Mouse (Mus musculus): ENCODE measurements around the gene Rdh8. TPM values are rescaled to one million over a fixed set of nuclear protein-coding genes. Genes with fewer than 3 reads are reported as not detected.
"Not testable (repeated sequence)": the region's sequence is repeated elsewhere in the genome, so short reads cannot be mapped to it uniquely, and the experiment has no call there.

The Rdh8 gene
- total RNA-seq, 2 experiments from 2014 or later = not detected

DNA sequence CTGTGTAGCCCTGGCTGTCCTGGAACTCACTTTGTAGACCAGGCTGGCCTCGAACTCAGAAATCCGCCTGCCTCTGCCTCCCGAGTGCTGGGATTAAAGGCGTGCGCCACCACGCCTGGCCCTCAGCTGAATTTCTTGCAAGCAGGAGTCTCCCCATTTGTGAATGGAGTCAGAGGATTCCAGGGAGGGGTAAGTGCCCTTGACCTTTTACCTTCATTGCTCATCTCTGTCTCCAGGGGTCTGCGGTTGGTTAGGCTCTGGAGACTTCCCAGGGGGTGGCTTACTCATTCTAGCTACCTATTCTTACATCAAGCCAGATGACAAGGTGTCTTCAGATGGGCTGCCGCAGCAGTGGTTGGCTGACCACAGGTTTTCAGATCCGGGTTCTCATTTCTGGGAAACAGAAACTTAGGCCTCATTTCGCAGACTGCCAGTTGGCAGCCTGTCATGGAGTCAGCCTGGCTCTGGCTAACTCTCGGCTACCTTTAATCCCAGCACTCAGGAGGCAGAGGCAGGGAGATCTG lies 17.2 kb downstream of the Rdh8 start:
- DNase-seq (ENCODE audit: low spot score in 2 of 2) = not testable (repeated sequence)

DNA sequence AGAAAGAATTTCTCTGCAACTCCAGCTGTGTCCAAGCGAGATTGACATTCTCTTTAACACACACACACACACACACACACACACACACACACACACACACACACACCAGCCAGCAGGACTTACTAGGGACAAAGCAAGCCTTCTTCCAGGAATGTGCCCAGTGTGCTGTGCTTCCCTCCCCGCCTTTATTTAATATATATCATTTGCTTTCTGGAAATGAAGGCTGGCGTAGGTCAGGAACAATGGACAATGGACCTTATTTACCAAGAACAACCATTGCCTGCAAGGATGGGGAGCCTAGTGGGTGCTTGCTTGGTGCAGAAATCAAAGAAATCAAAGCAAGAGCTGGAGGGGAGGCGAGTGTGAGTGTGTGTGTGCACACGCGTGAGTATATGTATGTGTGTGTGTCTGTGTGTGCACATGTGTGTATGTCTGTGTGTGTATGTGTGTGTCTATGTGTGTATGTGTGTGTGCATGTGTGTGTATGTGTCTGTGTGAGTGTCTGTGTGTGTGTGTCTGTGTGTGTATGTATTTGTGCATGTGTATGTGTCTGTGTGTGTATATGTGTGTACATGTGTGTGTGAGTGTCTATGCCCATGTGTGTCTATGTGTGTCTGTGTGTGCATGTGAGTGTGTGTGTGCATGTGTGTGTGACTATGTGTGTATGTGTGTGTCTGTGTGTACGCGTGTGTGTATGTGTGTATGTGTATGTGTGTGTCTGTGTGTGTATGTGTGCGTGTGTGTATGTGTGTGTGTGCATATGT lies 19.1 kb downstream of the Rdh8 start:
- no peak for DNase-seq (ENCODE audit: low spot score in 2 of 2)

DNA sequence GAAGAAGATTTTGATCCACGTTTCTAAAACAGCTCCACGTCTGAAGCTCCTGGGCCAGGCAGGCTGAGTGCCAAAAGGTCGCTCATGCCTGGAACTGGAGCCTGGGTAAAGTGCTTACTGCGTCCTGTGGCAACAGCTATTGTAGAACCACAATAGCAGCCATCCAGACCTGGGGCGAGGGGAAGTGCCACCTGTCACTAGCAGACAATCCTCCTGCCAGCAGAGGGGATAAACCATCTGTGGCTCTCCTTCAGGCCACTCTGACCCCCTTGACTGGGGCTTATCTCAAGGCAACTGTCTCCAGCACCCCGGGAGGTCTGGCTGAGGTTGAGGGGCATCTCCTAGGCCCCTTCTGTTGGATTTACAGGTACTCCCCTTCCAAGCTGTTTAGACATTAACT lies 20.6 kb downstream of the Rdh8 start:
- no peak for DNase-seq (ENCODE audit: low spot score in 2 of 2)

DNA sequence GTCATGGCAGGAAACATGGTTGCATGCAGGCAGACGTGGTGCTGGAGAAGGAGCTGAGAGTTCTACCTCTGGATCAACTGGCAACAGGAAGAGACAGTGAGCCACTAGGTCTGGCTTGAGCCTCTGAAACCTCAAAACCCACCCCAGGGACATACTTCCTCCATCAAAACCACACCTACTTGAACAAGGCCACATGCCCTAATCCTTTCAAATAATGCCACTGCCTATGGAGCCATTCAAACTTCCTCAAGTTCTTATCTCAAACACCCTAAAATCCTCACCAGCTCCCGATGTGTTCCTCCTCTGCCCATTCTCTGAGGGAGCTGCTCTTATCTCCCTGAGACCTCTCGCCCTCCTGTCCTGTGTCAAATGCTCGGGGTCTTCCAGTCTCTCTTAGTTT lies 23.9 kb downstream of the Rdh8 start:
- DNase-seq (ENCODE audit: low spot score in 2 of 2) = no peak

DNA sequence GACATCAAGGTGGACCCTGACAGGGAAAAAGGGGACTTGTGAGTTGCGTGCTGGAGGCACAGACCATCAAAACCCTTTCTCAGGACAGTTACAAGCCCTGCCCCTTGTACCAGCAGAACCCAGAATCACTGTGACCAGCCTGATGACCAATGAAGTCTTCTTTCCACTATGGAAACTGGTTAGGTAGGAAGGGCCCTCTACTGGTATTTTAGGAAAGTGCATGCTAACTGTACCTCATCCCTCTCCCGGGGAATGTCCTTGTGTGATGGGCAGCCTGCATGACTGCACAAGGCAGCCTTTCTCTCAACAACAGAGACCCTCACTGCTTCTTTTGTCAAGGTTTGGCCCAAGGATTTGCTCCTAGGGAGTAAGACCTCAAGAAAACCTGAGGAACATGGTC lies 24.4 kb downstream of the Rdh8 start:
- peak; percentile 23 to 36 for DNase-seq (ENCODE audit: low spot score in 2 of 2)

DNA sequence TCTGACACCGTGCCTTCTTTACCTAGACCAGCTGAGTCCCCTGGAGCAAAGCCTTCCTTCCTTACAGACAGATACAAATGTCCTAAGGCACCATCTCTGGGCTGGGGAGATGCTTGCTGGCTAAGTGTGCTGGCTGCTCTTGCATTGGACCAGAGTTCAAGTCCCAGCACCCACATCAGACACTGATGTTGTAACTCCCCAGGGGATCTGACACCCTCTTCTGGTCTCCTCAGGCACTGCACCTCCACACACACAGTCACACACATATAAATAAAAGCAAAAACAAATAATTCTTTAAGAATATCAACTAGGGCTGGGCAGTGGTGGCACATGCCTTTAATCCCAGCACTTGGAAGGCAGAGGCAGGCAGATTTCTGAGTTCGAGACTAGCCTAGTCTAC lies 31.9 kb downstream of the Rdh8 start:
- DNase-seq (ENCODE audit: low spot score in 2 of 2) = no peak

DNA sequence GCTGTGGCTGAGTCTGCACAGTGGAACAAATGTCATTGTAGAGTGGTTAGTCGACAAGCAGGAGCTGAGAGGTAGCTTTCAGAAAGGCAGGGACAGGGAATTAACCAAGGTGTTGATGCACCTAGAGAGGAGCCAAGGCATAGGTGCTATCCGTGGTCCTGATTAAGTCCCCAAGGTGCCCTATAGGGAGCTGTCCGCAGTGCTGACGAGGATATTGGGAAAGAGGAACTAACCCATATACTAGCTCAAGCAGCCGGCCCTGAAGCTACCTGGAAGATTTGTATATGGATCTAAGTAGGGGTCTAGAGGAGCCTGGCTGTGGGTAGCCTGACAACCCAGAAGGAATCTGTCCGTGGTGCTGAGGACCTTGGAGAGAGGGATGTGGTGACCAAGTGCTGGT lies 38.8 kb downstream of the Rdh8 start:
- DNase-seq (ENCODE audit: low spot score in 2 of 2) = no peak

DNA sequence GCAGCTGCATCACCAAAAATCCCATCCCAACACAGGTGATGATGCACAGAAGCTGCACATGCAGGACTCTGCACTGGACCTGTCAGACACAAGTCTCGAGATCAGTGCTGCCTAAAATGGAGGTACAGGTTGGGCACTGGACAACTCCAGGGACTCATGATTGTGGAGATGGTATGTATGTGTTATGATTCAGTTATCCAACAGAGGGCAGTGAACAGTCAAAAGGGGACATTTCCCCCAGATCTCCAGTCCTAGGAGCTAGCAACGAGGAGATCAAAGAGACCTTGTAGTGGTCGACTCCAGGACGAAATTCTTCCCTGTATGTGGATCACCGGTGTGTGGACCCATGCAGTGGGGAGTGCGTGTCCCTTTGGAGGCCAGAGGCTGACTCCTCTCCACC lies 41.6 kb downstream of the Rdh8 start:
- DNase-seq (ENCODE audit: low spot score in 2 of 2) = no peak

DNA sequence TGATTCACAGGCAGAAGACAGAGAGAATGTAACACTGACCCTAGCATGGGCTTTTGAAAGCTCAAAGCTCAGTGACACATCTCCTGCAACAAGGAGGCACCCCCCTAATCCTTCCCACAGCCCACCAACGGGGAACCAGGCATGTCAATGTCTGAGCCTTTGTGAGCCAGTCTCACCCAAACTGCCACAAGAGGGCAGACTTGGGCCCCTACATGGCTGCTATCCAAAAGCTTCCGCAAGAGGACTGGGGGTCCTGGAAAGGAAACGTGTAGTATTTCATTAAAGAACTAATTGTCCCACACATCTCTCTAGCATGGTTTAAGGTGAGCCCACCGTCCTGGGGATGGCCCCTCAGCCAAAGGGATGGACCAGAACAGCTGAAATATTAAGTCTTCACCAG lies 43.5 kb downstream of the Rdh8 start:
- DNase-seq (ENCODE audit: low spot score in 2 of 2) = no peak

DNA sequence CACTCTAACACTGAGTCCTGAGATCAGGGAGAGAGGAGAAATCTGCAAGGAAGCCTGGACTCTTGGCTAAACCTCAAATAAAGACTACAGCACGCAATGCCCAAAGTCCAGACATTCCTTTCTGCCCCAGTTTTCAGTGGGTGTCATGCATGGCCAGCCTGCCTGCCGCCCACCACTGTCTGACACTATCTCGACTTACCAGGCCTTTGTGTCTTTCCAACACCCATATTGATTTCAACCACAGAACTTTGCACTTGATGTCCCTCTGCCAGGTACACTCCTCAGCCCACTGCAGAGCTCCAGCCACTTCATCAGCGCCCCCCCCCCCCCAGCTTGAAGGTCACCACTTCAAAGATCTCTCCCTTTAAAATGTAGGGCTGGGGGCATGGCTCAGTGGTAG lies 43.9 kb downstream of the Rdh8 start:
- no peak for DNase-seq (ENCODE audit: low spot score in 2 of 2)

DNA sequence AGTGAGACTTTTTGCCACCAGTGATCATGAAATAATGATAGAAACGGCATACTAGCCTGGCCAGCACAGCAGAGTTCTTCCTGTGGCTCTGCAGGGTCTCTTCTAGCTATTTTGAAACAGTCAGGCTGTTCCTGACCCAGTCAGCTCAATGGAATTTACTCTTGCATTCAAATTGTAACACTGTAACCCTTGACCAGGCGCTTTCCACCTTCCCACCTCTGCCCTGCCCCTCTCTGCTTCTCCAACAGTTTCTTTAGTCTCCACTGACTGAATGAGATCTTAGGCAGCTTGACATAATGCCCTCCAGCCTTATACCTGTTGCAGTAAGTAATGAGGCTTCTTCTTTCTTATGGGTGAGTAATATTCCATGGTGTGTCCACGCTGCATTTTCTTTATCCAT lies 48.6 kb downstream of the Rdh8 start:
- no peak for DNase-seq (ENCODE audit: low spot score in 2 of 2)

DNA sequence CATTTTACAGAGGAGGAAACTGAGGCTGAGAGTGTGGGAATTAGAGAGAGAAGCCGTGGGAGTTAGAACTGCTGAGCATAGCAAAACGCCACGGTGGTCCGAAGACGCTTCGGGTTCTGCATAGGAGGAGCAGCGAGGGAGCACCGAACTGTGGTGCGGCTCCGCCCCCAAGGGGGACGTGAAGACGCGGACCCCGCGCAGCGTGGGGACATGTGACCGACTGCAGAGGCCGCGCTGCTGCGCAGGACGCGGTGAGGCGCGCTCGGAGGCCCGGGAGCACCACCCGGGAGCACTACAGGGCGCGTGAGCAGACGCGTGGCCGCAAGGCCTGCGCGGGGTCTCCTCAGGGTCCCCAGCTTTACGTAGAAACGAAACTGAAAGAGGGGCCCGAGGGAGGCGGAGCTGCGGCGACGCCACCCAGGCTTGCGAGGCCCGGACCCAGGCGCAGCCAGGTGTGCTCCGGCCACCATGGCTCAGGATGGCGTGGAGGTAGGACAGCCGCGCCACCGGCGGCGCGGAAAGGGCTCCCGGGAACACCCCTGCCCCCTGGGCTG lies 50.2 kb downstream of the Rdh8 start, which contains the start of gene A230050P20Rik:
A230050P20Rik (plus strand) TSS at position 195 of the 554 bp plus-strand sequence.
- peak; percentile 75 to 81 for DNase-seq (ENCODE audit: low spot score in 2 of 2)

DNA sequence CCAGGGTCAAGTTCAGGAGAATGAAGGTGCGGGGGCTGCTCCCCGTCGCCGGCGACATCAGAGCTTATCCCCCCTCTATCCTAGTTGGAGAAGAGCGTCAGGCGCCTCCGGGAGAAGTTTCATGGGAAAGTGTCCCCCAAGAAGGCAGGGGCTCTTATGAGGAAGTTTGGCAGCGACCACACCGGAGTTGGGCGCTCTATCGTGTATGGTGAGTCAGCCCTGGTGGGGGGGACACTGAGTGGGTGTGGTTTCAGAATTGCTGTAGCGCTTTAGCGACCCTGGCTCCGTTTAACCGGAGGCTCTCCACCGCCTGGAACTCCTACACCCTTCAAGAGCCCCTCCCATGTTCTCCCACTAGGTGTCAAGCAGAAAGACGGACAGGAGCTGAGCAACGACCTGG lies 50.9 kb downstream of the Rdh8 start:
- DNase-seq (ENCODE audit: low spot score in 2 of 2) = no peak

DNA sequence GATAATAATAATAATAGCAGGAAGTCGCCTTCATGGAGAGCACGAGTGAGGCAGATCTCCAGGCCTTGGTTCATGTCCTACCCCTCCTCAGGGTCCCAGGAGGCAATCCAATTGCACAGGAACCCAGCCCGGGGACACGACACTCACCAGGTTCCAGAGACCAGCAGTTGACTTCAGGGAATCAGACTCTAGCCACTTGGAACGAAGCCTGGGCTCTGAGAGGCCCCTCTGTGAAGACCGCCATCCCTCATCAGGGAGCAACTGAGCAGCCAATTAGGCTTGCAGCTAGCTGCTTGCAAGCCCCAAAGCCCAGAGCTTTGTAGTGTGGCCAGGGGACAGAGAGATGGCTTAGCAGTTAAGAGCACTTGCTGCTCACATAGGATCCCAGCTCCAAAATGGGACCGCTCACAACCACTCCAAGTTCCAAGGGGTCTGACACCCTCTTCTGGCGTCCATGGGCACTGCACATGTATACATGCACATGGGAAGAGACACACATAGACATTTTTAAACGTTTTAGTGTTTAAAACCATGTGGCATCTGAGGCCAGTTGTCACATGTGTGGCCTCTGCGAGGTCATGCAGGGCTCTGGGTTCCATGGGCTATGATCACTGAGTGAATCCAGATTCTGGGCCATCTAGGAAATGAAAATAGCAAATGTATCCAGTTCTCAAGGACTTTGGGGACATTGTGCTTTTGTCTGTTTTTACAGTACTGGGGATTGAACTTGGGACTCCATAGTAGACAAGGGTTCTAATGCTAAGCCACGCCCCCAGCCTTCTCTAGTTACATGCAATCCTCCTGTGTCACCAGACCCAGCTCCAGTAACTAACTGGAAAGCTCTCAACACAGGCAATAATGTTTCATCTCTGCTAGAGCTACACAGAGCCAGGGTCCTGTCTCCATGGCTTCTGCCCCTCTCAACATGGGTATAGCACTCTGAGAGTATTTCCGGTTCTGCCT lies 52.2 kb downstream of the Rdh8 start:
- DNase-seq (ENCODE audit: low spot score in 2 of 2) = no peak

DNA sequence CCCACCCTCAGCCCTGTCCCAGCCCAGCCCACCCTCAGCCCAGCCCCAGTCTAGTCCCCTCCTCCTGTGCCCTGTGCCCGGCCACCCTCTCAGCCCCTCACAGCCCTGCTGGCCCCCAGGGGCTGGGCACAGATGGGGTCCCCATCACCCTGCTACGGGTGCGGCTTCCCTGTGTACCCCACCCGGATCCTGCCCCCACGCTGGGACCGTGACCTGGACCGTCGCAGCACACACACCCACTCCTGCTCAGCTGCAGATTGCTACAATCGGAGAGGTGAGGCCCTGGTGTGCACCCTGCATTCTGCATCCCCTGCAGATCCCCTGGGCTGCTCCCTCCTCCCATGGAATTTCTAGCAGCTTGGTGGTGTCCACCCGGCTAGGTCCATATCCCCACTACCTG lies 54.7 kb downstream of the Rdh8 start:
- no peak for DNase-seq (ENCODE audit: low spot score in 2 of 2)

DNA sequence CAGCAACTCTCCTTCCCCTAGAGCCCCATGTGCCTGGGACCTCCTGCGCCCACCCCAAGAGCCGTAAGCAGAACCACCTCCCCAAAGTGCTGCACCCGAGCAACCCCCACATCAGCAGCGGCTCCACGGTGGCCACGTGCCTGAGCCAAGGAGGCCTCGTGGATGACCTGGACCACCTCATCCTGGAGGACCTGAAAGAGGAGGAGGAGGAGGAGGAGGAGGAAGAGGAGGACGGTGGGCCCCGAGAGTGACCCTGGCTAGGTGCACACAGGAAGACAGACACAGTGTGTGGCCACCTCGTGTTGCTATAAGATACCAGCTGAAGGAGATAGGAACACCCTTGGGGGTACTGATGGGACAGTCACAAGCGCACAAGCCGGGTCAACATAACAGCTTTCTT lies 55.2 kb downstream of the Rdh8 start:
- DNase-seq (ENCODE audit: low spot score in 2 of 2) = no peak

DNA sequence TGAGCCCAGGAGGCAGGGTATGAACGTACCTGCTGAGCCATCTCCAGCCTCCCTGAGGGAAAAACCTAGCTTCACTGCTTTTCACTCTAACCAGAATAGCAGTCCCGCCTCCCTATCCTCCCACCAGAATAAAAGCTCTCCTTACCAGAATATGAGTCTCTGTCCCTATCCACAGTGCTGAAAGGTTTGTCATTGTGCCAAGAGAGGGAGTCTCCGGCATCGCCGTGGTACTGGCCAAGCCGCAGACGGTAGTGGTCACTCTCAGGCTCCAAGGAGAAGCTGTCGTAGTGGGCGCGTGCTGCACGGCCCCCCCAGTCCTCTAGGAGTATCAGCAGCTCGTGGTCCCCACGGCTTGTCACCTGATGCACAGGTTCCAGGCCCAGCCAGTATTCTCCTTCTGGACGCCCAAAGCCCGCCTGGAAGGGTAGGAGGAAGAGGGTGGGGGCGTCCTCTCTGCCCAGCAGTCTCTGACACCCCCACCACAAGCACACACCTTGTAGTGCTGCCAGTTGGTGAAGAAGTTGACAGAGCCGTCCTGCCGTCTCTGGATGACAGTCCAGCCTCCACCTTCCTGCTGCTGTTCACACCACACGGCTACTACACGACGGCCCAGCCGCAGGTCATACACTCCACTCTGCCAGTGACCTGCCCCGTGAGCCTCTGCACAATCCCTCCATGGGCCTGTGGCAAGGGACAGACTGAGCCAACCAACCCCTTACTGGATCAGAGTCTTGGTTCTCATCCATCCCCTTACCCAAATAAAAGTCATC lies 56.9 kb downstream of the Rdh8 start:
- peak; percentile 39 to 56 for DNase-seq (ENCODE audit: low spot score in 2 of 2)

All from left cerebral cortex, adult 18-20 months (tissue).